ENCODE assay signal across 8 mouse cellular contexts in the genomic region with DNA sequence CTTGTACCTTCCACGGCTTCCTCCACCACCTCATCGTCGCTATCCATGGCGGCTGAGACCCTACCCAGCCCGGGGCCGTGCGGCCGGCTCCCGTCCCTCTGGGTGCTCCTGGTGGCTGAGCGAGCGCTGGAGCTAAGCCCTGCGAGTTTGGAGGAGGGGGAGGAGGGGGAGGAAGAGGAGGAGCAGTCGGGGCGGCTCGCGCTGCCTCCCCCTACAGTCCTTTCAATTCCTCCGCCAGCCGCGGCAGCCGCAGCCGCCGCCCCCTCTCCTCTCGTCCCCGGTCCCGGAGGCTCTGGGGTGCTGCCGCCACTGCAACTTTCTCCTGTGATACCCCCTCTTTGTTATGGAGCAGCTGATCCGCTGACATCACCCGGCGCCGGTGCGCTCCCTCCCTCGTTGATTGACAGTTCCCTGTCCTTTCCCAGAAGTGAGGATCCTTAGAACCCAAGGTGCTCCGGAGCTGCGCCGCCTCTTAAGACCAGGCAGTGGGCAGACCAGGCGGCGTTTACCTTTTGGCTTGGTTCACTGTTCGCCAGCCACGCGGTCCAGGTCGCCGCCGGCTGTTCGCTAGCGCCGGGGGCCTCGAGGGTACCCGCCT. TPM values are rescaled to one million over a fixed set of nuclear protein-coding genes. Genes with fewer than 3 reads are reported as not detected.
A peak's percentile ranks its signal among the peaks of the same experiment; 100 is the strongest.
DNase-seq lines count a peak whose midpoint lies in the region; ATAC-seq and TF ChIP-seq lines count a peak whose summit lies in the region.

A gene (minus strand): TSS at position 369 of the 598 bp plus-strand sequence.

- peak within 1 kb of the TSS; percentile 94 for H3K4me3 ChIP-seq in brown adipose tissue, adult 24 weeks (ENCODE audit: insufficient read depth, low read depth, low read length)
- peak within 1 kb of the TSS; percentile 89 for H3K4me3 ChIP-seq in forebrain, embryonic 12.5 days (replicated peaks)
- peak within 1 kb of the TSS; percentile 91 for H3K4me3 ChIP-seq in heart, embryonic 16.5 days (ENCODE audit: low read length)
- peak within 1 kb of the TSS; percentile 73 for H3K4me3 ChIP-seq in liver, embryonic 15.5 days (replicated peaks)
- peak within 1 kb of the TSS; percentile 80 for H3K4me3 ChIP-seq in neural tube, embryonic 12.5 days
- H3K4me3 ChIP-seq in stomach, postnatal 0 days (ENCODE audit: low read depth, low read length), result peak within 1 kb of the TSS; percentile 88

- peak within 1 kb of the TSS; percentile 88 for H3K27ac ChIP-seq in brown adipose tissue, adult 24 weeks (replicated peaks; ENCODE audit: low read depth, low read length)
- peak within 1 kb of the TSS; percentile 96 for H3K27ac ChIP-seq in forebrain, embryonic 12.5 days
- H3K27ac ChIP-seq in heart, embryonic 16.5 days (ENCODE audit: low read length), result peak within 1 kb of the TSS; percentile 92
- peak within 1 kb of the TSS; percentile 74 for H3K27ac ChIP-seq in liver, embryonic 15.5 days (replicated peaks)
- H3K27ac ChIP-seq in neural tube, embryonic 12.5 days, result peak within 1 kb of the TSS; percentile 68
- peak within 1 kb of the TSS; percentile 97 for H3K27ac ChIP-seq in stomach, postnatal 0 days (replicated peaks)

- TF ChIP-seq CTCF in stomach, postnatal 0 days (IDR thresholded peaks at IDR 0.05; ENCODE audit: low read depth), result peak; percentile 34; the same call in 1 of the 2 replicates

- no peaks in the 10 kb centered on the region for H3K9me3 ChIP-seq in forebrain, embryonic 12.5 days
- H3K9me3 ChIP-seq in heart, embryonic 16.5 days (replicated peaks; ENCODE audit: control insufficient read depth, low read length), result no peaks in the 10 kb centered on the region
- no peaks in the 10 kb centered on the region for H3K9me3 ChIP-seq in liver, embryonic 15.5 days (replicated peaks)
- H3K9me3 ChIP-seq in neural tube, embryonic 12.5 days, result no peaks in the 10 kb centered on the region
- no peaks in the 10 kb centered on the region for H3K9me3 ChIP-seq in stomach, postnatal 0 days (ENCODE audit: control insufficient read depth, low read length)

- peak within 1 kb of the TSS; percentile 95 for H3K4me2 ChIP-seq in forebrain, embryonic 12.5 days
- H3K4me2 ChIP-seq in heart, embryonic 16.5 days (ENCODE audit: low read depth, low read length), result peak within 1 kb of the TSS; percentile 100
- H3K4me2 ChIP-seq in liver, embryonic 15.5 days, result peak within 1 kb of the TSS; percentile 99
- H3K4me2 ChIP-seq in neural tube, embryonic 12.5 days (replicated peaks), result peak within 1 kb of the TSS; percentile 95
- H3K4me2 ChIP-seq in stomach, postnatal 0 days (replicated peaks; ENCODE audit: low read depth), result peak within 1 kb of the TSS; percentile 100

- H3K9ac ChIP-seq in forebrain, embryonic 12.5 days, result peak within 1 kb of the TSS; percentile 97
- peak within 1 kb of the TSS; percentile 84 for H3K9ac ChIP-seq in heart, embryonic 16.5 days (ENCODE audit: low read length)
- H3K9ac ChIP-seq in liver, embryonic 15.5 days, result peak within 1 kb of the TSS; percentile 69
- peak within 1 kb of the TSS; percentile 95 for H3K9ac ChIP-seq in neural tube, embryonic 12.5 days
- H3K9ac ChIP-seq in stomach, postnatal 0 days (ENCODE audit: low read length), result peak within 1 kb of the TSS; percentile 95

- under 1% methylated on average over 46 of the region's 48 CpGs for WGBS in forebrain, embryonic 12.5 days
- WGBS in heart, embryonic 16.5 days, result under 1% methylated on average over 42 of the region's 48 CpGs
- WGBS in liver, embryonic 15.5 days (ENCODE audit: insufficient replicate concordance), result under 1% methylated on average over 46 of the region's 48 CpGs
- under 1% methylated on average over 42 of the region's 48 CpGs for WGBS in neural tube, embryonic 12.5 days
- WGBS in stomach, postnatal 0 days, result 1% methylated on average over 40 of the region's 48 CpGs

- H3K27me3 ChIP-seq in forebrain, embryonic 12.5 days, result peaks cover 8% of the 10 kb centered on the region
- H3K27me3 ChIP-seq in heart, embryonic 16.5 days (ENCODE audit: control insufficient read depth, insufficient read depth, low read length), result no peaks in the 10 kb centered on the region
- peaks cover 38% of the 10 kb centered on the region for H3K27me3 ChIP-seq in liver, embryonic 15.5 days
- H3K27me3 ChIP-seq in neural tube, embryonic 12.5 days (replicated peaks), result peaks cover 4% of the 10 kb centered on the region; the same call in 1 of the 2 replicates
- no peaks in the 10 kb centered on the region for H3K27me3 ChIP-seq in stomach, postnatal 0 days (ENCODE audit: control insufficient read depth, insufficient read depth, low read length)

- TF ChIP-seq EP300 in stomach, postnatal 0 days (optimal IDR thresholded peaks at IDR 0.05), result no peak

- peak; percentile 58 for ATAC-seq in CD4-positive, CD25-positive, alpha-beta regulatory T cell, adult 4 months
- ATAC-seq in forebrain, embryonic 12.5 days (ENCODE audit: low FRiP score), result peak; percentile 88
- peak; percentile 78 for ATAC-seq in heart, embryonic 16.5 days (replicated peaks; ENCODE audit: extremely low read depth, insufficient read depth, low FRiP score)
- ATAC-seq in liver, embryonic 15.5 days (ENCODE audit: insufficient read depth), result peak; percentile 63
- peak; percentile 92 for ATAC-seq in neural tube, embryonic 12.5 days (ENCODE audit: low FRiP score, low read depth)
- ATAC-seq in stomach, postnatal 0 days (ENCODE audit: low FRiP score, low TSS enrichment), result peak; percentile 79

- no peaks in the 10 kb centered on the region for H3K36me3 ChIP-seq in forebrain, embryonic 12.5 days (replicated peaks)
- H3K36me3 ChIP-seq in heart, embryonic 16.5 days (ENCODE audit: control insufficient read depth, insufficient read depth), result peaks cover 3% of the 10 kb centered on the region; the same call in 1 of the 2 replicates
- H3K36me3 ChIP-seq in liver, embryonic 15.5 days (replicated peaks), result no peaks in the 10 kb centered on the region
- H3K36me3 ChIP-seq in neural tube, embryonic 12.5 days, result no peaks in the 10 kb centered on the region
- no peaks in the 10 kb centered on the region for H3K36me3 ChIP-seq in stomach, postnatal 0 days (ENCODE audit: control insufficient read depth, insufficient read depth, low read length)

- H3K4me1 ChIP-seq in brown adipose tissue, adult 24 weeks (ENCODE audit: control insufficient read depth, insufficient read depth, insufficient read length, low read length), result peaks cover 3% of the 10 kb centered on the region; the same call in 1 of the 2 replicates
- H3K4me1 ChIP-seq in forebrain, embryonic 12.5 days, result peaks cover 32% of the 10 kb centered on the region
- H3K4me1 ChIP-seq in heart, embryonic 16.5 days (ENCODE audit: control insufficient read depth, insufficient read depth, low read length), result peaks cover 21% of the 10 kb centered on the region
- peaks cover 30% of the 10 kb centered on the region for H3K4me1 ChIP-seq in liver, embryonic 15.5 days (replicated peaks)
- peaks cover 7% of the 10 kb centered on the region for H3K4me1 ChIP-seq in neural tube, embryonic 12.5 days
- no peaks in the 10 kb centered on the region for H3K4me1 ChIP-seq in stomach, postnatal 0 days (replicated peaks; ENCODE audit: control insufficient read depth, insufficient read depth)

- peak; percentile 76 to 85 for DNase-seq in kidney, postnatal 36 days
- peak; percentile 71 for DNase-seq in stomach, postnatal 0 days (ENCODE audit: low spot score)

RNA-seq across cellular contexts. Expression of the gene that starts here (rescaled TPM):
- 10 to 100 TPM in 1 of 2 experiments, 1 to 10 TPM in 1; 9.6 to 10.3 TPM for polyA plus RNA-seq in CD4-positive, CD25-positive, alpha-beta regulatory T cell, adult 4 months (2017; shearing (Covaris generic))
- polyA plus RNA-seq in brown adipose tissue, adult 24 weeks (2012; ENCODE audit: insufficient read depth, insufficient read length, missing spikeins), result 12.0 and 17.5 TPM in 2 replicates
- polyA plus RNA-seq in forebrain, embryonic 12.5 days (2016; fragmentation: Nextera tagmentation; extraction: Ambion mirVana), result 4.4 and 5.5 TPM in 2 replicates
- 4.5 and 5.0 TPM in 2 replicates for polyA plus RNA-seq in heart, embryonic 16.5 days (2015; fragmentation: Nextera tagmentation; extraction: Ambion mirVana)
- polyA plus RNA-seq in liver, embryonic 15.5 days (2015; fragmentation: Nextera tagmentation; extraction: Ambion mirVana), result 0.45 and 0.46 TPM in 2 replicates
- polyA plus RNA-seq in neural tube, embryonic 12.5 days (2016; fragmentation: Nextera tagmentation; extraction: Ambion mirVana), result 3.7 and 4.2 TPM in 2 replicates
- 1.5 and 1.8 TPM in 2 replicates for polyA plus RNA-seq in stomach, postnatal 0 days (2015; fragmentation: Nextera tagmentation; extraction: Ambion mirVana)

Comparison
In these comparisons a context has a peak if more than half of its experiments do, and no peak if none do; other contexts are left out.
1. Peak in every context shown above with its lines: DNase-seq, ATAC-seq, H3K4me3 ChIP-seq and H3K27ac ChIP-seq.
2. Peak in ATAC-seq, H3K4me3 ChIP-seq, H3K27ac ChIP-seq, H3K9ac ChIP-seq and H3K4me2 ChIP-seq in liver, embryonic 15.5 days; RNA of the gene not detected or under 1 TPM.